Mouse (Mus musculus): Measurements from ENCODE around the gene Kcnk12.

Kcnk12 gene

GRCm38 (mm10) chr17:87797688-87798291, at the start of gene Kcnk12:
Gene Kcnk12, minus strand, starts transcription at chr17:87797994.
- DNase-seq (ENCODE audit: extremely low spot score, low read depth, low spot score), result no peak

GRCm38 (mm10) chr17:87842156-87842555, 44.4 kb upstream of the Kcnk12 start:
- DNase-seq (ENCODE audit: extremely low spot score, low read depth, low spot score), result no peak

GRCm38 (mm10) chr17:87840079-87840478, 42.3 kb upstream of the Kcnk12 start:
- no peak for DNase-seq (ENCODE audit: extremely low spot score, low read depth, low spot score)

- no peak for DNase-seq (ENCODE audit: extremely low spot score, low read depth, low spot score)
These were observed 37.1 kb upstream of the Kcnk12 start for GRCm38 (mm10) chr17:87834850-87835249.

GRCm38 (mm10) chr17:87826909-87827308, 29.1 kb upstream of the Kcnk12 start:
- DNase-seq (ENCODE audit: extremely low spot score, low read depth, low spot score), result no peak

- no peak for DNase-seq (ENCODE audit: extremely low spot score, low read depth, low spot score)
These were observed 28.3 kb upstream of the Kcnk12 start for GRCm38 (mm10) chr17:87826036-87826560.

GRCm38 (mm10) chr17:87825454-87826008, 27.7 kb upstream of the Kcnk12 start:
- no peak for DNase-seq (ENCODE audit: extremely low spot score, low read depth, low spot score)

- DNase-seq (ENCODE audit: extremely low spot score, low read depth, low spot score), result no peak
These were observed 25.2 kb upstream of the Kcnk12 start for GRCm38 (mm10) chr17:87823031-87823430.

- no peak for DNase-seq (ENCODE audit: extremely low spot score, low read depth, low spot score)
These were observed 11.8 kb upstream of the Kcnk12 start for GRCm38 (mm10) chr17:87809556-87809955.

- no peak for DNase-seq (ENCODE audit: extremely low spot score, low read depth, low spot score)
These were observed 2.1 kb upstream of the Kcnk12 start for GRCm38 (mm10) chr17:87799948-87800340.

- DNase-seq (ENCODE audit: extremely low spot score, low read depth, low spot score), result no peak
These were observed 1.6 kb upstream of the Kcnk12 start for GRCm38 (mm10) chr17:87799212-87799947.

GRCm38 (mm10) chr17:87798423-87798941, 688 bp upstream of the Kcnk12 start:
- DNase-seq (ENCODE audit: extremely low spot score, low read depth, low spot score), result no peak

- no peak for DNase-seq (ENCODE audit: extremely low spot score, low read depth, low spot score)
These were observed 845 bp downstream of the Kcnk12 start for GRCm38 (mm10) chr17:87796881-87797416.

GRCm38 (mm10) chr17:87795927-87796714, 1.7 kb downstream of the Kcnk12 start:
- DNase-seq (ENCODE audit: extremely low spot score, low read depth, low spot score), result no peak

GRCm38 (mm10) chr17:87794801-87795200, 3.0 kb downstream of the Kcnk12 start:
- DNase-seq (ENCODE audit: extremely low spot score, low read depth, low spot score), result no peak

GRCm38 (mm10) chr17:87793331-87793730, 4.5 kb downstream of the Kcnk12 start:
- DNase-seq (ENCODE audit: extremely low spot score, low read depth, low spot score), result no peak

- DNase-seq (ENCODE audit: extremely low spot score, low read depth, low spot score), result no peak
These were observed 5.0 kb downstream of the Kcnk12 start for GRCm38 (mm10) chr17:87792623-87793315.

GRCm38 (mm10) chr17:87791517-87792098, 6.2 kb downstream of the Kcnk12 start:
- DNase-seq (ENCODE audit: extremely low spot score, low read depth, low spot score), result no peak

GRCm38 (mm10) chr17:87790661-87791060, 7.1 kb downstream of the Kcnk12 start:
- no peak for DNase-seq (ENCODE audit: extremely low spot score, low read depth, low spot score)

GRCm38 (mm10) chr17:87788216-87788615, 9.6 kb downstream of the Kcnk12 start:
- DNase-seq (ENCODE audit: extremely low spot score, low read depth, low spot score), result no peak

All from hindlimb bud, embryonic 11.5 days (tissue).